In genomic region chr11:30091892-30092291, GRCm38 (mm10) we compare ENCODE assay signal across 8 mouse cellular contexts.
DNase-seq lines count a peak whose midpoint lies in the region; ATAC-seq and TF ChIP-seq lines count a peak whose summit lies in the region.

No protein-coding gene starts in this region.

- no peak for ATAC-seq in cerebellum, adult (ENCODE audit: insufficient number of reproducible peaks, low FRiP score, low TSS enrichment)
- ATAC-seq in lung, embryonic 14.5 days (ENCODE audit: insufficient read depth): no peak
- no peak for ATAC-seq in hindbrain, embryonic 16.5 days

- peak; percentile 9 for DNase-seq in cerebellum, adult 11 months
- peak; percentile 64 for DNase-seq in lung, embryonic 14.5 days
- no peak for DNase-seq in lung, postnatal 14 days
- peak; percentile 17 for DNase-seq in c-Kit-positive CD71-positive TER-119-negative erythroid progenitor cells, embryonic 14.5 days (ENCODE audit: low read depth)
- peak; percentile 60 for DNase-seq in naive thymus-derived CD4-positive, alpha-beta T cell, adult 2 months (ENCODE audit: low read depth)
- no peak for DNase-seq in left cerebral cortex, adult 8-10 months (ENCODE audit: low spot score in 2 of 2)

- TF ChIP-seq CTCF in lung, embryonic 14.5 days (IDR thresholded peaks at IDR 0.05; ENCODE audit: low read depth): peak; percentile 43

- peaks cover 2% of the 10 kb centered on the region for H3K36me3 ChIP-seq in lung, embryonic 14.5 days (ENCODE audit: insufficient read depth)
- no peaks in the 10 kb centered on the region; the same call in 1 of the 2 replicates for H3K36me3 ChIP-seq in hindbrain, embryonic 16.5 days (ENCODE audit: control insufficient read depth, insufficient read depth, low read length)

- H3K9me3 ChIP-seq in lung, embryonic 14.5 days (ENCODE audit: low read depth, low read length): no peaks in the 10 kb centered on the region
- H3K9me3 ChIP-seq in hindbrain, embryonic 16.5 days (ENCODE audit: control insufficient read depth, low read length): no peaks in the 10 kb centered on the region

- 40% methylated on average over 4 of the region's 4 CpGs for WGBS in lung, embryonic 14.5 days
- 63% methylated on average over 4 of the region's 4 CpGs for WGBS in hindbrain, embryonic 16.5 days

- no peak overlapping the region for H3K4me2 ChIP-seq in lung, embryonic 14.5 days
- H3K4me2 ChIP-seq in hindbrain, embryonic 16.5 days (ENCODE audit: low read length): no peak overlapping the region

- H3K27me3 ChIP-seq in lung, embryonic 14.5 days (ENCODE audit: insufficient read depth, low read length): no peaks in the 10 kb centered on the region
- no peaks in the 10 kb centered on the region for H3K27me3 ChIP-seq in hindbrain, embryonic 16.5 days (replicated peaks; ENCODE audit: control insufficient read depth, insufficient read depth, low read length)

- no peak overlapping the region for H3K4me3 ChIP-seq in lung, embryonic 14.5 days (ENCODE audit: low read depth, low read length)
- H3K4me3 ChIP-seq in hindbrain, embryonic 16.5 days (ENCODE audit: low read length): no peak overlapping the region

- H3K4me1 ChIP-seq in lung, embryonic 14.5 days (ENCODE audit: insufficient read depth): no peaks in the 10 kb centered on the region
- no peaks in the 10 kb centered on the region for H3K4me1 ChIP-seq in hindbrain, embryonic 16.5 days (ENCODE audit: control insufficient read depth, insufficient read depth, low read depth, low read length)

- H3K9ac ChIP-seq in lung, embryonic 14.5 days: no peak overlapping the region
- H3K9ac ChIP-seq in hindbrain, embryonic 16.5 days (ENCODE audit: low read depth, low read length): no peak overlapping the region

- no peak overlapping the region for H3K27ac ChIP-seq in lung, embryonic 14.5 days (ENCODE audit: low read depth)
- H3K27ac ChIP-seq in hindbrain, embryonic 16.5 days (ENCODE audit: low read depth, low read length): no peak overlapping the region

Comparison
In these comparisons a context has a peak if more than half of its experiments do, and no peak if none do; other contexts are left out.
1. DNase-seq: peak in cerebellum, adult 11 months (single experiment), lung, embryonic 14.5 days (single experiment), c-Kit-positive CD71-positive TER-119-negative erythroid progenitor cells, embryonic 14.5 days (single experiment) and naive thymus-derived CD4-positive, alpha-beta T cell, adult 2 months (single experiment); none in lung, postnatal 14 days (single experiment) and left cerebral cortex, adult 8-10 months (0 of 2).